Mouse (Mus musculus) CD4-positive, CD25-positive, alpha-beta regulatory T cell, adult 2 months (primary cell): ENCODE measurements around the gene Gm11115.

Experiments used
- DNase-seq: peaks from one replicate; pipeline ENCODE4 v3.0.0-alpha.2; 2012; ENCODE audit warnings: low read depth, low spot score

Gm11115 gene

DNA sequence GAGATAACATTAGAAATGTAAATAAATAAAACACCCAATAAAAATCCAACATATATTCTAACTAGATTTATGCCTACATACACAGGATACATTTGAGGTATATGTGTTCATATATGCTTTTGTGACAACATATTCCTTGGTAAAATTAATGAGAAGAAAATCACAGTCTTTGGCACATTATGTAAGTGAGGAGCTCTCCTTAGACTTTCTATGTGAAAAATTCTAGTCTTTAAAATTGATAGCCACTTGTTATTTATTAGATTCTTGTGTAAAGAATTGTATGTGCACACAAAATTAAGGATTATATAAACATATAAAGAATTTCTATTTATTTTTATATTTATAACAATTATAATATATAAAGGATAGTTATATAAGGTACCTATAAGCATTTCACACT, at the start of gene Gm11115:
TSS of gene Gm11115 (minus strand) at position 101 of the 400 bp plus-strand sequence.
- no peak for DNase-seq

DNA sequence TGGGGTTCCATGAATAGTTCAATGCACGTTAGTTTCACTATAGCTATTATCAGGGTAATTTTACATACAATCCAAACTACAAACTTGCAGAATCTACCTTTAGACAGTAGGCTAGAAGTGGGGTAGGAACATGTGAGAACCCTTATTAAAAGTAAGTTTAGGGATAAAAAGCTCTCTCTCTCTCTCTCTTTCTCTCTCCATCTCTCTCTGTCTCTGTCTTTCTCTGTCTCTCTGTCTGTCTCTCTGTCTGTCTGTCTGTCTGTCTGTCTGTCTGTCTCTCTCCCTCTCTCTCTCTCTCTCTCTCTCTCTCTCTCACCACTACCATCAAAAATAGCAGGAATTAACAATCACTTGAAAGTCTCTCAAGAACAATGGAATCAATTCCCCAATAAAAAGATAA, 42.5 kb downstream of the Gm11115 start, which contains the start of gene Gm11116:
TSS of gene Gm11116 (minus strand) at position 101 of the 400 bp plus-strand sequence.
- no peak for DNase-seq
